Mouse (Mus musculus): ENCODE data around the gene Thsd7a. TPM values are rescaled to one million over a fixed set of nuclear protein-coding genes. Genes with fewer than 3 reads are reported as not detected.

Thsd7a gene
- polyA plus RNA-seq, 1 experiment from 2014 or later = 2.5 TPM

DNA sequence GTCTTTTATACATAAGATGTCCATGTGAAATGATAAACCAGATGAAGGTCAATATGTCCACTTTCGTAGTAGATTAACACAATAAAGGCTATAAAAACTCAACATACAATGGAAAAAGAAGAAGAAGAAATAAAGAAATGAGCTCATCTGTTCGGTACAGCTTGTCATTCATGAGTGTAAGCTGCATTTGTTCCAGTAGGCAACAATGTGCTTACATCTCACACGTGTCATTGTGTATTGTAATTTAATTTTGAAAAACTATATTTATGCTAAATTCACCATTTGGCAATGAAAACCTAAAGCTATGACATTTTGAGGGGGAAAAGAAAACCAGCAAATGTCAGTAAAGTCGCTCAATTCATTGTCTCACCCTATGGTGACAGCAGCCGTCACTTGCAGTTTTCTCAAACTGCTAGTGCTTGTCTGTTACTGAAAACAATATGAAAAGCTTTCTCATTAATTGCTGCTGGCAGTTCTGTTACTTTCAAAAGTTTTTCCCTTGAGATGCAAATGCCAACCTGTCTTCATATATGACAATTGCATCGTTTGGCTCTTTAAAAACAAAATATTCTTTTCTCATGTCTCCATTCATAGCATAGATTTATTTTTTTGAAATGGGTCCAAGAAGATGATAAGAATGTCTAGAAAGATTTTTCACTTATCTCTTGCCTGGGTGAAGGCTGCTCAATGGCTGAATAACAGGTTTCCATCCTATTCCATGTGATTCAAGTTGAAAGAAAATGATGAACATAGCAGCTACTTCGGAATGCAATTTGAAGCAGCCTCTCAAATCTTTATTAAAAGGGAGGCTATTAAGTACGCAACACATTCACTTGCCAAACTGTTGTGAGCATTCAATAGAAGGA, 10.4 kb upstream of the Thsd7a start:
- no peak overlapping the region for H3K4me2 ChIP-seq
- ATAC-seq (replicated peaks; ENCODE audit: insufficient number of reproducible peaks, low FRiP score, low TSS enrichment) = no peak

DNA sequence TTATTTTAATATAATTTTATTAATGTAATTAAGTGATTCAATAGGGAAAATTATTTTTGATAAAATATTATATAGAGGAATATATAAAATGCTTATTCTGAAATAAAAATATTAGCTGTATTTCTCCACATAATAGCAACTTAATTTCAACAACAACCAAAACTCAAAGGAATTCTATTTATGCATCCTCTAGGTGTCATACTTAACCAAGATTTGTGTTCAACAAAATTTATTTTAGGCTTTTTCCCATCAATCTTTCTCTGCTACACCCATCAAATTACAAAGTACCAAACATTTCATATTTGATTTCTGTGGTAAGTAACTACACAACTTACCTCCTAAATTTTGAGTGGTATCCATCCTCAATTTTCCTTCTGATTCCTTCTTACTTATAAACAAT, 3.1 kb upstream of the Thsd7a start:
- Histone ChIP-seq H3K9ac (ENCODE audit: low read depth, low read length) (no peak overlapping the region), H3K4me3 (ENCODE audit: low read depth, low read length) (no peak overlapping the region), H3K4me1 (ENCODE audit: control insufficient read depth, insufficient read depth, low read length) (no peaks in the 10 kb centered on the region), H3K27me3 (ENCODE audit: control insufficient read depth, insufficient read depth, low read length) (no peaks in the 10 kb centered on the region), H3K27ac (ENCODE audit: low read depth, low read length) (no peak overlapping the region), H3K9me3 (replicated peaks; ENCODE audit: control insufficient read depth, low read length) (no peaks in the 10 kb centered on the region), H3K4me2 (no peak overlapping the region), H3K36me3 (ENCODE audit: control insufficient read depth, insufficient read depth, low read length) (no peaks in the 10 kb centered on the region)
- ATAC-seq (replicated peaks; ENCODE audit: insufficient number of reproducible peaks, low FRiP score, low TSS enrichment) = no peak

More for the DNA sequence above, 10.4 kb upstream of the Thsd7a start:
- Histone ChIP-seq H3K27me3 (ENCODE audit: control insufficient read depth, insufficient read depth, low read length) (no peaks in the 10 kb centered on the region), H3K36me3 (ENCODE audit: control insufficient read depth, insufficient read depth, low read length) (no peaks in the 10 kb centered on the region), H3K4me1 (ENCODE audit: control insufficient read depth, insufficient read depth, low read length) (no peaks in the 10 kb centered on the region), H3K9ac (ENCODE audit: low read depth, low read length) (no peak overlapping the region), H3K4me3 (ENCODE audit: low read depth, low read length) (no peak overlapping the region), H3K27ac (ENCODE audit: low read depth, low read length) (no peak overlapping the region), H3K9me3 (replicated peaks; ENCODE audit: control insufficient read depth, low read length) (no peaks in the 10 kb centered on the region)
- 82% methylated on average over 8 of the region's 8 CpGs for WGBS (ENCODE audit: insufficient replicate concordance)

DNA sequence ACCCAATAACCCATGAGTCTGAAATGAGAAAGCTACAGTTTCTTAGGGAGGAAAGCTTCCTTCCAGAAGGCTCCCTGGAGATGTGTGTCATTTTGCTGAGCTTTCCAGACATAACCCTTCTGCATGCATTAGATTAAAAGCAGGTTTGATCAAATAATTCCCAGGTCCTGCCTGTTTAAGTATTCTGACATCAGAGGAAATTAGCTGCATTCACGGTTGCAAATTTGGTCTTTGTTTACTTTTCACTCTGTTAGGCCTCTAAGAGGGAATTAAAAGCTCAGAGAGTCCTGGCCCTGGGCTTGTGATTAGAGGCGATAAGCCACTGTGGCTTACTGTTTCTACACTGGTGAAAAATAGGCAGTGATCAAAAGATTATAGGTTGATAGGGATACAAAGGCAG, 1.2 kb upstream of the Thsd7a start:
- Histone ChIP-seq H3K9me3 (replicated peaks; ENCODE audit: control insufficient read depth, low read length) (no peaks in the 10 kb centered on the region), H3K4me2 (no peak overlapping the region), H3K4me1 (ENCODE audit: control insufficient read depth, insufficient read depth, low read length) (no peaks in the 10 kb centered on the region), H3K27me3 (ENCODE audit: control insufficient read depth, insufficient read depth, low read length) (no peaks in the 10 kb centered on the region), H3K9ac (ENCODE audit: low read depth, low read length) (no peak overlapping the region), H3K27ac (ENCODE audit: low read depth, low read length) (no peak overlapping the region), H3K36me3 (ENCODE audit: control insufficient read depth, insufficient read depth, low read length) (no peaks in the 10 kb centered on the region), H3K4me3 (ENCODE audit: low read depth, low read length) (no peak overlapping the region)
- 36% methylated on average over 2 of the region's 2 CpGs for WGBS (ENCODE audit: insufficient replicate concordance)
- ATAC-seq (replicated peaks; ENCODE audit: insufficient number of reproducible peaks, low FRiP score, low TSS enrichment) = no peak

DNA sequence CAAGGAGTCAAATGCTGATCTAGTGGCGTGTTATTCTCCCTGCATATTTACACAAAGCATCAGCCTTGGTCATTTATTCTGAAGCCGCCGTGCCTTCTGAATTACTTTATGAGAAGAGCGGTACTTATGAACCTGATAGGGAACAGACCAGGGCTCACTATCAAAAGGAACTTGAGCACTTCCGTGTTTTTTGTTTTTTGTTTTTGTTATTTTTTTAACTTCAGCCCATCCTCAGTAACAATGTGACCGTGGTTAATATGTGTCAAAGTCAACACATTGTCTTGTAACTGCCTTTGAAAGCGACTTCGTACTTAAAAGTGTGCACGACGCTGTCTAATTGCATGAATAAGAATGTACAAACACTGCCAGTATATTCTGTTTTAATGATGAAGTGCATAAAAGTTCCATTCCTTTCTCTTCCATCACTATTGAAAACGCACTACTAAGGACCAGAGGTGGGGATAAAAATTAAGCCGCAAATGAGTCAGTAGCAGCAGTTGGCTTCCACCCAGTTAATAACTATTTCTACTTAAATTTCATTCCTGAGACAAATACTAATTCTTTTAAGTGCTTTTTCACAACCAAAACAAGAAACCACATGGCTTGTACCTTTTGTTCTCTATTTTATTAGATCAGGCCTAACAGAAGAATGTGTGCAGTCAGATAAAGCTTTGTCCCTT, 461 bp upstream of the Thsd7a start:
- no peak overlapping the region for H3K27ac ChIP-seq (ENCODE audit: low read depth, low read length)
- WGBS (ENCODE audit: insufficient replicate concordance) = 24% methylated on average over 12 of the region's 12 CpGs

DNA sequence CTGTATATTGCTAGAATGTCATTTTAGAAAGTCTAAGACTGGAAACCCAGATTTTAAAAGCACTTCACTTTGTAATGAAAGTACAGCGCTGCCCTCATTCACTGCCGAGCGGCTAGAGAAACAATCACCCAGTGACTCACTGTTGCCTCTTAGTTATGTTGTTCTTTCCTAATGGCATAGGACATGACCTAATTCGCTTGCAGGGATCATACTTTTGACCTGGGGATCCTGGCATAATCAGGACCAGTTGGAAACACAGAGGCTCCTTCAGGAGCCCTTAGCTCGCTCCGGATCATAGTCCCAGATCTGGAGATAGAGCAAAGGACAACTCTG, 790 bp downstream of the Thsd7a start:
- 2% methylated on average over 6 of the region's 6 CpGs for WGBS (ENCODE audit: insufficient replicate concordance)

More for the DNA sequence above, 461 bp upstream of the Thsd7a start:
- no peaks in the 10 kb centered on the region for H3K27me3 ChIP-seq (ENCODE audit: control insufficient read depth, insufficient read depth, low read length)
- H3K4me3 ChIP-seq (ENCODE audit: low read depth, low read length) = peak overlapping the region; percentile 72
- H3K36me3 ChIP-seq (ENCODE audit: control insufficient read depth, insufficient read depth, low read length) = no peaks in the 10 kb centered on the region
- no peaks in the 10 kb centered on the region for H3K4me1 ChIP-seq (ENCODE audit: control insufficient read depth, insufficient read depth, low read length)
- no peaks in the 10 kb centered on the region for H3K9me3 ChIP-seq (replicated peaks; ENCODE audit: control insufficient read depth, low read length)
- ATAC-seq (replicated peaks; ENCODE audit: insufficient number of reproducible peaks, low FRiP score, low TSS enrichment) = no peak
- peak overlapping the region; percentile 89 for H3K4me2 ChIP-seq
- peak overlapping the region; percentile 73 for H3K9ac ChIP-seq (ENCODE audit: low read depth, low read length)

DNA sequence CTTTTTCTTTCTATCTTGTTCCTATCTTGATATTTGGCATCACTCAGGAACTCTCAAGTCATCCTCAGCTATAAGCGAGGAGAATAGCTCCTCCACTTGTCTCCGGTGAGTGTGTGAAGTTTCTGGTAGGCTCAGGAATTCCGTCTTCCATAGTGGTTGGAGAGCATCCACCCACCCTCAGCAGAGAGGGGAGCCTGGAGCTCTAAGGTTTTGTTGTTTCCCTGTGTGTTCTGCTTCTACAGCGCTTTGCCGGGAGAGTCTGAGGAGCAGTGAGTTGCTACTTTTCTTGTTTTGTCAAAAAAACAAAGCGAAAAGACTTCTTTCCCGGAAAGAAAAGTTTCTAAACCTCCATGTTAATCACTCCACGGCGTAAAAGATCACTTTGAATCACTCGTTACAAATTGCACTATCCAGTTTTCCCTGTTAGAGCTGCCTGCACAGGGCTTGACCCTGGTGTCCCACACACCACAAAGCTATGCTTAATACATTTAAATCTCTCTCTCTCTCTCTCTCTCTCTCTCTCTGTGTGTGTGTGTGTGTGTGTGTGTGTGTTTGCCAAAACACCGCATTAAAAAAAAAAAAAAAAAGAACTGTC, 1.3 kb downstream of the Thsd7a start:
- H3K27ac ChIP-seq (ENCODE audit: low read depth, low read length) = no peak overlapping the region; the same call in 1 of the 2 replicates
- peak overlapping the region; percentile 89 for H3K4me2 ChIP-seq
- no peaks in the 10 kb centered on the region for H3K9me3 ChIP-seq (replicated peaks; ENCODE audit: control insufficient read depth, low read length)
- H3K4me3 ChIP-seq (ENCODE audit: low read depth, low read length) = peak overlapping the region; percentile 72
- H3K36me3 ChIP-seq (ENCODE audit: control insufficient read depth, insufficient read depth, low read length) = no peaks in the 10 kb centered on the region
- H3K9ac ChIP-seq (ENCODE audit: low read depth, low read length) = peak overlapping the region; percentile 73; the same call in 1 of the 2 replicates
- H3K4me1 ChIP-seq (ENCODE audit: control insufficient read depth, insufficient read depth, low read length) = no peaks in the 10 kb centered on the region
- ATAC-seq (replicated peaks; ENCODE audit: insufficient number of reproducible peaks, low FRiP score, low TSS enrichment) = no peak
- WGBS (ENCODE audit: insufficient replicate concordance) = 8% methylated on average over 11 of the region's 11 CpGs
- H3K27me3 ChIP-seq (ENCODE audit: control insufficient read depth, insufficient read depth, low read length) = no peaks in the 10 kb centered on the region

More for the DNA sequence above, 790 bp downstream of the Thsd7a start:
- H3K36me3 ChIP-seq (ENCODE audit: control insufficient read depth, insufficient read depth, low read length) = no peaks in the 10 kb centered on the region
- peak overlapping the region; percentile 68 for H3K27ac ChIP-seq (ENCODE audit: low read depth, low read length)
- H3K27me3 ChIP-seq (ENCODE audit: control insufficient read depth, insufficient read depth, low read length) = no peaks in the 10 kb centered on the region
- no peaks in the 10 kb centered on the region for H3K4me1 ChIP-seq (ENCODE audit: control insufficient read depth, insufficient read depth, low read length)
- H3K9me3 ChIP-seq (replicated peaks; ENCODE audit: control insufficient read depth, low read length) = no peaks in the 10 kb centered on the region
- peak overlapping the region; percentile 73 for H3K9ac ChIP-seq (ENCODE audit: low read depth, low read length)
- no peak for ATAC-seq (replicated peaks; ENCODE audit: insufficient number of reproducible peaks, low FRiP score, low TSS enrichment)
- peak overlapping the region; percentile 89 for H3K4me2 ChIP-seq
- peak overlapping the region; percentile 72 for H3K4me3 ChIP-seq (ENCODE audit: low read depth, low read length)

DNA sequence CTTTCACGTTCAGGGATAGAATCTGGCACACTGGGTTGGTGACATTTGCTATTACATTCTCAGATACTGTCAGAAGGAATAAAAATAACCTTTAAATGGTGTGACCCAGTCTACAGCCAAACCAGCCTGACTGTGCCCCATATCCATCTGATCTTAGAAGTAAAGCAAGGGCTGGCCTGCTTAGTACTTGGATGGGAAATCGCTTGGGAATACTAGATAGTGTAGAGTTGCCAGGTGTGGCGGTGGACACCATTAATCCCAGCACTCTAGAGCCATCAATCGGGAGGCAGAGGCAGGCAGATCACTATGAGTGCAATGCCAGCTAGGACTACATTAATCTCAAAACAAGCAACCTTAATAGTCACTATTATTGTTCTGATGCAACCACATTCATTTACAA, 6.4 kb downstream of the Thsd7a start:
- Histone ChIP-seq H3K4me2 (no peak overlapping the region), H3K36me3 (ENCODE audit: control insufficient read depth, insufficient read depth, low read length) (no peaks in the 10 kb centered on the region), H3K9me3 (replicated peaks; ENCODE audit: control insufficient read depth, low read length) (no peaks in the 10 kb centered on the region), H3K27ac (ENCODE audit: low read depth, low read length) (no peak overlapping the region), H3K4me3 (ENCODE audit: low read depth, low read length) (no peak overlapping the region), H3K9ac (ENCODE audit: low read depth, low read length) (no peak overlapping the region), H3K27me3 (ENCODE audit: control insufficient read depth, insufficient read depth, low read length) (no peaks in the 10 kb centered on the region), H3K4me1 (ENCODE audit: control insufficient read depth, insufficient read depth, low read length) (no peaks in the 10 kb centered on the region)
- 70% methylated on average over 4 of the region's 4 CpGs for WGBS (ENCODE audit: insufficient replicate concordance)
- ATAC-seq (replicated peaks; ENCODE audit: insufficient number of reproducible peaks, low FRiP score, low TSS enrichment) = no peak

DNA sequence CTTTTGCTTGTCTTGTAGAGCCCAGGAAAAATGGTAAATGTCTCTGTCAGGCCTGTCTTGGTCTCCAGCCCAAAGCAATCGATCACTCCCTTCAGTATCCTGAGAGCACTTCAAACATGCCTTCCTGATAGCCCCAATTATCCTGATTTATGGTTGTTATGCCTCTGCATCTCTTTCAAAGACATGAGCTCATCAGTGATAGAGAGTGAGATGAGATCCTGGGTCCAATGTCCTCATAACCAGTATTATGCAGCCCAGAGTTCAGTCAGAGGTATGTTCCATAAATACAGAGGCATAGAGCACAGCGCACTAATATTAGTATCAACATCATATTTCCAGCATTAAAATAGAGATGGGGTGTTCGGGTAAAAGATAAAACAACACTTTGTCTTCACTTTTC, 15.3 kb downstream of the Thsd7a start:
- 74% methylated on average over 3 of the region's 3 CpGs for WGBS (ENCODE audit: insufficient replicate concordance)
- Histone ChIP-seq H3K9me3 (replicated peaks; ENCODE audit: control insufficient read depth, low read length) (no peaks in the 10 kb centered on the region), H3K9ac (ENCODE audit: low read depth, low read length) (no peak overlapping the region), H3K4me3 (ENCODE audit: low read depth, low read length) (no peak overlapping the region), H3K27me3 (ENCODE audit: control insufficient read depth, insufficient read depth, low read length) (no peaks in the 10 kb centered on the region), H3K4me1 (ENCODE audit: control insufficient read depth, insufficient read depth, low read length) (no peaks in the 10 kb centered on the region), H3K36me3 (ENCODE audit: control insufficient read depth, insufficient read depth, low read length) (no peaks in the 10 kb centered on the region), H3K4me2 (no peak overlapping the region), H3K27ac (ENCODE audit: low read depth, low read length) (no peak overlapping the region)
- ATAC-seq (replicated peaks; ENCODE audit: insufficient number of reproducible peaks, low FRiP score, low TSS enrichment) = no peak
